Mouse (Mus musculus) retina, embryonic 14.5 days (tissue): ENCODE data around the gene Rtf1.

Experiments
- DNase-seq: peaks from one replicate; pipeline ENCODE4 v3.0.0-alpha.2; 2015; ENCODE audit warnings: low spot score

Gene Rtf1

GRCm38 (mm10) chr2:119730735-119731134 is 55.9 kb downstream of the Rtf1 start:
- DNase-seq, result no peak

GRCm38 (mm10) chr2:119737124-119737523 is 62.3 kb downstream of the Rtf1 start:
- no peak for DNase-seq

- DNase-seq, result no peak
Measured at GRCm38 (mm10) chr2:119740567-119740966, 65.7 kb downstream of the Rtf1 start.

GRCm38 (mm10) chr2:119741581-119742411 is 66.9 kb downstream of the Rtf1 start, which contains the start of gene Itpka:
TSS of gene Itpka (plus strand) at chr2:119742337.
- DNase-seq, result peak; percentile 85

- DNase-seq, result no peak
Measured at GRCm38 (mm10) chr2:119742461-119743175, 67.8 kb downstream of the Rtf1 start.

- peak; percentile 16 for DNase-seq
Measured at GRCm38 (mm10) chr2:119743176-119743807, 68.4 kb downstream of the Rtf1 start.

GRCm38 (mm10) chr2:119743808-119744162 is 68.9 kb downstream of the Rtf1 start:
- DNase-seq, result peak; percentile 13

- DNase-seq, result peak; percentile 59
Measured at GRCm38 (mm10) chr2:119744163-119745111, 69.6 kb downstream of the Rtf1 start.

GRCm38 (mm10) chr2:119745281-119745680 is 70.4 kb downstream of the Rtf1 start:
- peak; percentile 64 for DNase-seq

GRCm38 (mm10) chr2:119747554-119747953 is 72.7 kb downstream of the Rtf1 start:
- DNase-seq, result peak; percentile 39

- no peak for DNase-seq
Measured at GRCm38 (mm10) chr2:119749260-119749659, 74.4 kb downstream of the Rtf1 start.

GRCm38 (mm10) chr2:119757601-119758100 is 82.8 kb downstream of the Rtf1 start:
- DNase-seq, result no peak

GRCm38 (mm10) chr2:119758101-119758843 is 83.4 kb downstream of the Rtf1 start:
- peak; percentile 49 for DNase-seq

- DNase-seq, result peak; percentile 30
Measured at GRCm38 (mm10) chr2:119758844-119759835, 84.3 kb downstream of the Rtf1 start.

GRCm38 (mm10) chr2:119760251-119760650 is 85.4 kb downstream of the Rtf1 start, which contains the start of gene Ltk:
TSS of gene Ltk (minus strand) at chr2:119760431.
- peak; percentile 21 for DNase-seq

GRCm38 (mm10) chr2:119762276-119762675 is 87.4 kb downstream of the Rtf1 start:
- no peak for DNase-seq

GRCm38 (mm10) chr2:119763924-119764323 is 89.1 kb downstream of the Rtf1 start:
- DNase-seq, result no peak

- DNase-seq, result peak; percentile 18
Measured at GRCm38 (mm10) chr2:119767246-119767645, 92.4 kb downstream of the Rtf1 start.
